Mouse (Mus musculus) midbrain, embryonic 13.5 days (tissue): ENCODE results near the gene Isyna1. TPM values are rescaled to one million over a fixed set of nuclear protein-coding genes. Genes with fewer than 3 reads are reported as not detected.

Experiments used
- ATAC-seq: fragments of 200-750 bp; cut with Nextera tagmentation; 2 replicates; pipeline ENCODE4 v1.8.0; 2017; ENCODE audit warnings: mild to moderate bottlenecking, moderate TSS enrichment, moderate library complexity
- H3K27ac ChIP-seq: fragments of 300-500 bp; sonication (generic); 2 replicates; pipeline ENCODE4 v1.5.1; 2015; ENCODE audit warnings: inconsistent platforms, mild to moderate bottlenecking, moderate library complexity
- H3K27me3 ChIP-seq: fragments of 300-500 bp; sonication (generic); 2 replicates; pipeline ENCODE4 v1.6.1; 2015; ENCODE audit warnings: mild to moderate bottlenecking, inconsistent platforms
- H3K36me3 ChIP-seq: fragments of 300-500 bp; sonication (generic); 2 replicates; pipeline ENCODE4 v1.6.1; 2015; ENCODE audit warnings: mild to moderate bottlenecking, inconsistent platforms
- H3K4me1 ChIP-seq: fragments of 300-500 bp; sonication (generic); replicated peaks from 2 replicates; pipeline ENCODE4 v1.6.1; 2015; ENCODE audit warnings: inconsistent platforms
- H3K4me2 ChIP-seq: fragments of 300-500 bp; sonication (generic); replicated peaks from 2 replicates; pipeline ENCODE4 v1.6.1; 2015; ENCODE audit warnings: moderate library complexity, mild to moderate bottlenecking, inconsistent platforms
- H3K4me3 ChIP-seq: fragments of 300-500 bp; sonication (generic); replicated peaks from 2 replicates; pipeline ENCODE4 v1.5.1; 2015; ENCODE audit warnings: mild to moderate bottlenecking, inconsistent platforms
- H3K9ac ChIP-seq: fragments of 300-500 bp; sonication (generic); replicated peaks from 2 replicates; pipeline ENCODE4 v1.6.1; 2015; ENCODE audit warnings: mild to moderate bottlenecking, inconsistent platforms
- H3K9me3 ChIP-seq: fragments of 300-500 bp; sonication (generic); 2 replicates; pipeline ENCODE4 v1.6.1; 2016; ENCODE audit warnings: mild to moderate bottlenecking, inconsistent platforms
- WGBS: fragments of 180-500 bp; shearing (Covaris S2); methylation state at CpG from one replicate; pipeline ENCODE4 v1.1.7; 2015; 5-methylcytosine and 5-hydroxymethylcytosine counted together
- polyA plus RNA-seq: library from polyadenylated mRNA; unstranded; fragments of >200 nt; fragmentation: Nextera tagmentation; extraction: Ambion mirVana; gene quantifications from 2 replicates; pipeline ENCODE4 v1.2.1, GENCODE M21; 2015

Isyna1 gene
- polyA plus RNA-seq, 1 experiment from 2014 or later = 133 TPM

DNA sequence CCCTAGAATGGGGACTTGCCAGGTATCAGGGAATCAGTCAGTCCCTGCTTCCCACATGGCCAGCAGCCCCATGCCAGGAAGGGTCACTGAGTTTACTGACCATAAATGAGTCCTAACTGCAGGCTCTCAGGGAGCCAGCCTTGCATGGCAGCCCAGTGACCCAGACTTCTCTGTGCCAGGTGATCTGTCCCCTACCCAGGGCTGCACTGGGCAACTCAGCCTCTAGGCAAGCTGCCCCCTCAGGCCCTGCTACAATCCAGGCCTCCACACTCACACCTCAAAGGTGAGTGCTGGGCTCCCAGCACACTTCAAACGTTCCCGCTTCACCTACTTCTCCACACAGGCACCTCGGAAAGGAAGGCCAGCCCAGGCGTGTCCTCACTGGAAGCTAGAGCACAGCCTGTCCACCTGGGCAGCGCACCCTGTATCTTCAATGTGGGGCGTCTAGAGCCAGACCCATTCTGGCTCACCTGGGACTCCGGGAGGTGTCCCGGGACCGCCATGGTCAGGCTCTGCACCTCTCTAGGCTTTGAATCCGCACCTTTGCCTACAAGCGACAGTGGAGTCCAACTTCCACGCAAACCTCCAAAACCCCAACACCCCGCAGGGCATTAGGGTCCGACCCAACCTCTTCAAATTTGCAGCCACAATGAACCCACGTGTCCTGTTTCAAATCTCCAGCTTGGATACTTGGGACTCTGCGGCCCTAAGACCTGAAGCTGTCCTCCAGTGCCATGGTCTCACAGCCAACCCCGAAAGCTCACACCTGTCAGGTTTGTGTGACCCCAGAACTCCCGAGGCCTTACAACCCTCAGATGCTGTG, 12.8 kb downstream of the Isyna1 start:
- Histone ChIP-seq H3K9me3 (no peaks in the 10 kb centered on the region), H3K4me2 (peak overlapping the region; percentile 81), H3K9ac (peak overlapping the region; percentile 92), H3K4me3 (peak overlapping the region; percentile 77), H3K36me3 (peaks cover 16% of the 10 kb centered on the region), H3K4me1 (peaks cover 85% of the 10 kb centered on the region), H3K27me3 (no peaks in the 10 kb centered on the region), H3K27ac (peak overlapping the region; percentile 71)
- 66% methylated on average over 18 of the region's 18 CpGs for WGBS
- ATAC-seq = no peak

DNA sequence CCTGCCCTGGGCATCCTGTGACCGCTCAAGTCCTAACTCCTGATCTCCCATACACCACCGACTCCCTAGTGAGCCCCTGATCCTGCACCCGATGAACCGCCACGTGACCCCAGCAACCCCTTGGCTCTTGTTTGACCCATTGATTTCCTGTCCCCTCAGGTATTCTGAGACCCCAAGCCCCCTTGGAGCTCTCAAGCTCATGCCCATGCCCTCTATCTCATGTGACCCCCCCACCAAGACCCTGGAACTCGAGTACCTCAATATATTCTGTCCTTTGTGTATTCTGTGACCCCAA, 13.4 kb downstream of the Isyna1 start:
- Histone ChIP-seq H3K27ac (peak overlapping the region; percentile 71; the same call in 1 of the 2 replicates), H3K4me2 (peak overlapping the region; percentile 81), H3K9ac (peak overlapping the region; percentile 92), H3K9me3 (no peaks in the 10 kb centered on the region), H3K4me3 (peak overlapping the region; percentile 77), H3K27me3 (no peaks in the 10 kb centered on the region), H3K4me1 (peaks cover 79% of the 10 kb centered on the region), H3K36me3 (peaks cover 11% of the 10 kb centered on the region)
- 32% methylated on average over 6 of the region's 6 CpGs for WGBS
- no peak for ATAC-seq

DNA sequence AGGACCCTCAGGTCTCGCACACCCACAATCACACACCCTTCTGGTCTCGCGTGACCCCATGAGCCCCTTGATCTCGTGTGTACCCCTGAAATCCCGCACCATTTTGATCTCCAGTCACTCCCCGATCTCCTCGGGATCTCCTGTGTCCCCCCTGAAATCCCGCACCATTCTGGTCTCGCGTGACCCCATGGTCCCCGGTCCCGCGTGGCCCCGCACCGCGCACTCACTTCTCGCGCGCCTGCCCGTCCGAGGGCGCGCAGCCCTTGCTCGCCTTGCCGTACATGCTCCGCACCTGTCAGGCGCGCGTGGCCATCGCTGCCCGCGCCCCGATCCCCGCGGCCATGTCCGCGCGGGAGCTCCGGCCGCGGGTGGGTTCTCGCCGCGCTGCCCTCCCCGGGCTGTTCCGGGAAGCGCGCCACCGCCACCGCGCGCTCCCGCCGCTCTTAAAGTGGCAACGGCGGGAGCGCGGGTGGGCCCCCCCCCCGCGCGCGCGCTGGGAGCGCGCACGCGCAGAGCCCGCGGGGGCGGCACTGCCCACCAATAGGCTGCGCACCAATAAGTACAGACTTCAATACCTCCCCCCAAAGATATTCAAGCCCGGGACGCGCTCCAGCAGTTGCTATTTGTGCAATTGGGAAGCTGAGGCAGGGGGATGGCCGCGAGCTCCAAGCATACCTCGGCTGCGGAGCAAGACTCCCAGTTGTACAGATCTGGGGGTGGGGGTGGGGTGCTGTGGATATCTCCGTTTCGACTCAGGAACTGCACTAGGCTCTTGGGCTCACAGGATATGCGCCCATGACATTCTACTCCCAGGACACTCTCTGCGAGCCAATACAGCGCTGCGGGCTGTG, 13.9 kb downstream of the Isyna1 start:
- Histone ChIP-seq H3K4me1 (peaks cover 77% of the 10 kb centered on the region), H3K36me3 (peaks cover 6% of the 10 kb centered on the region; the same call in 1 of the 2 replicates), H3K9me3 (no peaks in the 10 kb centered on the region), H3K4me2 (peak overlapping the region; percentile 81), H3K27me3 (no peaks in the 10 kb centered on the region), H3K27ac (peak overlapping the region; percentile 71), H3K9ac (peak overlapping the region; percentile 92), H3K4me3 (peak overlapping the region; percentile 77)
- 2% methylated on average over 81 of the region's 84 CpGs for whole genome bisulfite sequencing
- peak; percentile 5 for ATAC-seq

DNA sequence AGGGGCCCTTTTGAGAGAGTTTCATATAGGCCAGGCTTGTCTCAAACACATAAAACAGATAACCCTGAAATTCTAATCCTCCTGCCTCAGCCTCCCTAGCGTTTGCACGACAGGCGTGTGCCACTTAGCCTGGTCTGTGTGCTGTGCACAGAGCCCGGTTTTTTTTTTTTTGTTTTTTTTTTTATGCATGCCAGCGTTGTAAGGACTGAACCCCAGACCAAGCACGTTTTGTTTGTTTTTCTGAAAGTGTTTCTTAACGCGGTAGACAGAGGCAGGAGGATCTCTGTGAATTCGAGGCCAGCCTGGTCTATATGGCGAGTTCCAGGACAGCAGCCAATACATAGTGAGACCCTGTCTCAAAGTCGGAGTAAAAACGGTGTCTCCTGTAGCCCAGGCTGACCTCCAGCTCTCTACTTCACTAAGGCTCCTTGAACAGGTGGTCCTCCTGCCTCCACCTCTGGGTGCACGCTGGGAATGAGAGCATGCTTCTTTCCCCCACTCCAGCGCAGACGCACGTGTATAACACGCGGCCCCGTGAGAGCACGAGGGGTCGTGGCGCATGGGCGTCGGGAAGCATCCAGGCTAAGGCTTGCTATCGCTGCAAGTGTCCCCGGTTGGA, 14.7 kb downstream of the Isyna1 start, which contains the start of gene Ssbp4:
Ssbp4 (minus strand) TSS at position 124 of the 619 bp plus-strand sequence.
- Histone ChIP-seq H3K27ac (peak within 1 kb of the TSS; percentile 90), H3K9ac (peak within 1 kb of the TSS; percentile 92), H3K9me3 (no peaks in the 10 kb centered on the region), H3K4me1 (peaks cover 74% of the 10 kb centered on the region), H3K4me2 (peak within 1 kb of the TSS; percentile 81), H3K36me3 (peaks cover 6% of the 10 kb centered on the region; the same call in 1 of the 2 replicates), H3K27me3 (no peaks in the 10 kb centered on the region), H3K4me3 (peak within 1 kb of the TSS; percentile 77)
- 4% methylated on average over 26 of the region's 26 CpGs for WGBS
- ATAC-seq = peak; percentile 1; the same call in 1 of the 2 replicates

DNA sequence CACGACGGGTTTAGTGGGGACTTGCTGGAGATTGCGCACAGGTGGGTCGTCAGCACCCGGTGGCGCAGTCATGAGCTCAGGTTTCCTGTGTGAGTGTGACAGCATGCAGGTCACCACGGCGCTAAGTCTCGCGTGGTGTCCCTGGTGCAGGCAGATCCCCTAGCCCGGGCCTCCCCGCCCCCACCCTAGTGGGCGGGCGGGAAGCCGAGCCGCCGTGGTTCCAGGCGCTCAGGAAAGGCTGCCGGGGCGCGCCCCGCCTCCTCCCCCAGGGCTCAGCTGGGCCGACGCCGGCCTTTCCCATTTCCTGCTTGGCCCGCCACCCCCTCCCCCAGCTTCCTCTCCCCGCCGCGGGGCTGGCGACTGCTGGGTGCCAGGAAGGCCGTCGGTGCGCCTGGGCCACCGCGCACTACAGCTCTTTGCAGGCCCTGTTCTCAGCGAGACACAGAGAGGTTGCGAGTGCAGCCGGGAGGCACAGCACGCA, 15.2 kb downstream of the Isyna1 start:
- ATAC-seq = peak; percentile 46
- under 1% methylated on average over 38 of the region's 39 CpGs for WGBS
- Histone ChIP-seq H3K27me3 (no peaks in the 10 kb centered on the region), H3K36me3 (peaks cover 6% of the 10 kb centered on the region; the same call in 1 of the 2 replicates), H3K4me2 (peak overlapping the region; percentile 81), H3K27ac (peak overlapping the region; percentile 90), H3K4me1 (peaks cover 69% of the 10 kb centered on the region), H3K9me3 (no peaks in the 10 kb centered on the region), H3K9ac (peak overlapping the region; percentile 64), H3K4me3 (peak overlapping the region; percentile 77)

DNA sequence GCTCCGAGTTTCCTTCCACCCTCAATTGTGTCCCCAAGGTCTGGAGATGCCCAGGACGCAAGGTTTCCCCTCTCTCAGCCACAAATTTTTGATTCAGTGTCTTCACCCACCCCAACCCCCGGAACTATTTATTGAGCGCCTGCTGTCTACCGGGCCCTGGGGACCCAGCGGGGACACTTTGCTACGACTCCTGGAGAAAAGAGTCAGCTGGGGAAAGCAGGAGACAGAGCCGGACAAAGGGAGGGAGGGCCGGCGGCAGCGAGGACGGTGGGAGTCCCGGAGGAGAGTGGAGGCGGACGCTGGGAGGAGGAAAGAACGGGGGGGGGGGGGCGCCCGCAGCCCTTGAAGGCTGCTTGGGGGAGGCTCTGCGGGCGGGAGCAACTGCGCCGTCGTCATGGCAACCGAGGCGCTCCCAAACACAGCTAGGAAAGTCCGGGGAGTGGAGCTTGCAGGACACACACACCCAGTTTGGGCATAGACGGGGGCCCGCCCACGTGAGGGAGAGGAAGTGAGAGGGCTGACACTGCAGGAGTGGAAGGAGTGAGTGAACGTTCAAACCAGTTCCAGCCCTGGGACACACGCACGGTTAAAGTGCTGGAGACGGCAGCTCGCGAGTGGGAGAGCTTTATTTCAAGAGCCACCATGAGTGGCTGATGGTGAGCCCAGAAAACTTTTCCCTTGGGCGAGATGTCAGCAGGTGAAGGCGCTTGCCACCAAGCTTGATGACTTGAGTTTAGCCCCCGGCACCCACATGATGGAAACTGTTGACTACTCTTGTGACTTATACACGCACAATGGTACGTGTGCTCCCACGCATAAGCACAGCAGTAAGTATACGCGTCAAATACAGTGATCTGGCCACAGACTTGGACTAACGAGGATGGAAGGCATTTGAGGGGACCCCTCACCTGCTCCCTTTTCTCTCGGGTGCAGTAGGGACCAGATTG, 15.9 kb downstream of the Isyna1 start:
- peaks cover 61% of the 10 kb centered on the region for H3K4me1 ChIP-seq
- no peaks in the 10 kb centered on the region for H3K27me3 ChIP-seq
- peak overlapping the region; percentile 77 for H3K4me3 ChIP-seq
- ATAC-seq = peak; percentile 8
- no peaks in the 10 kb centered on the region for H3K9me3 ChIP-seq
- H3K36me3 ChIP-seq = no peaks in the 10 kb centered on the region
- H3K4me2 ChIP-seq = peak overlapping the region; percentile 81
- H3K9ac ChIP-seq = peak overlapping the region; percentile 64
- WGBS = under 1% methylated on average over 43 of the region's 45 CpGs
- H3K27ac ChIP-seq = peak overlapping the region; percentile 90

DNA sequence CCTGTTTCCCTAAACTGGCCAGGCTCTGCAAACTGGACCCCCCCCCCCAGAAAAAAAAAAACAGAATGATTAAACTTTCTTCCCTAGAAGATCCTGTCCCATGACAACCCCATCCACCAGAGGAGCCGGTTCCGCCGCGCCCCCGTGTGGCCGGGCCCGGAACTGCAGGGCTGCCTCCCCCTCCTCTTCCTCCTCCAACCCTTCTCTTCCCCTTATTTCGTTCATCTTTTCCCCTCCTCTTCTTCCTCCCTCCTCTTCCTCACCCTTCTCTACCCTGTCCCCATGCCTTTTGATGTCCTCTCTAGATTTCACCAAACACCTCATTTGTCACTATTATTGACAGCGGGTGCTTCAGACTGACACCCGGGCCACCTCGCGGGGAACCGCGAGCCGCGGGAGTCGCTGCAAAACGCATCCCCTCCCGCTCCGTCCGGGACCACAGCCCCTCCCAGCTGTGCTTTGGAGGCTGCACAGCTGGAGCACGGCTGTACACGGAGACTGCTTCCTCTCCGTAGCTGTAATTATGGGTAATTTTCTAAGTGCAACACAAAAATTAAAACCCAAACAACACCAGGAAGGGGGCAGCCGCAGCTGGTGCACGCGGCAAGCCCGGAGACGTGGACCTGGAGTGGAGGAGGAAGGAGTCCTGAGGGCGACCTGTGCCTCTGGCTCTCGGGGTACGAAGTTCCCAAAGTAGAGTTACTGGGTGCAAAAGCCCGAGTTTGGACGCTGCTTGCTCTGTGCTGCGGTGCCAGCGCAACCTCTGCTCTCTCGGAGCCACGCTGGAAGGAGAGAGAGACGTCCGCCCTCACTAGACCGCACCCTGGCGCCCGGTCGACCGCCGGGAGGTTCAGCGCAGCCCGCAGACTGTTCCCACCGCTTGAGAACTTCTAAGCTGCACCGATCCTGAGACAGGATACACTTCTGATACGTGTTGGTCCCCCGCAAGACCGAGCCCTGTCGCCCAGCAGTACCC, 16.9 kb downstream of the Isyna1 start:
- Histone ChIP-seq H3K27ac (peak overlapping the region; percentile 90; the same call in 1 of the 2 replicates), H3K4me2 (peak overlapping the region; percentile 81), H3K36me3 (no peaks in the 10 kb centered on the region), H3K27me3 (no peaks in the 10 kb centered on the region), H3K9ac (peak overlapping the region; percentile 62), H3K4me1 (peaks cover 54% of the 10 kb centered on the region), H3K9me3 (no peaks in the 10 kb centered on the region), H3K4me3 (peak overlapping the region; percentile 44)
- WGBS = under 1% methylated on average over 54 of the region's 54 CpGs
- no peak; the same call in 1 of the 2 replicates for ATAC-seq

DNA sequence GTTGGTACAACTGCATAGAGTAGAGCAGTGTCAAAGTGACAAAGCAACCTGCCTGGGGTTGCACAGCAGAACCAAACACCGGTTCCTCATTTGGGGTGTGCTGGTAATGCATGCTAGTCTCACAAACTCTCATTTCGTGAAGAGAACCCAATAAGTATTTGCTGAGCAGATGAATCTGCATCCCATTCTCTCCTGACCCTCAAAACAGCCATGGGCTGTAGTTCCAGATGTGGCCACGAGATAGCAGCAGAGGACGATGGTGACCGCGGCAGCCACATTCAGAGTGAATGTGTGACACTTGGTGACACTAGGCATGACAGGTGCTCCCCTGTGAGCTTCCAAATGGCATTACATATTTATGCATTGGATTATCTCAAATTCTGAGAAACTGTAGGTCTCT, 17.7 kb downstream of the Isyna1 start:
- Histone ChIP-seq H3K27ac (peak overlapping the region; percentile 59; the same call in 1 of the 2 replicates), H3K36me3 (no peaks in the 10 kb centered on the region), H3K4me3 (peak overlapping the region; percentile 44), H3K4me2 (peak overlapping the region; percentile 81), H3K9me3 (no peaks in the 10 kb centered on the region), H3K4me1 (peaks cover 47% of the 10 kb centered on the region), H3K9ac (peak overlapping the region; percentile 62; the same call in 1 of the 2 replicates), H3K27me3 (no peaks in the 10 kb centered on the region)
- no peak for ATAC-seq
- 0% methylated on average over 6 of the region's 6 CpGs for WGBS

DNA sequence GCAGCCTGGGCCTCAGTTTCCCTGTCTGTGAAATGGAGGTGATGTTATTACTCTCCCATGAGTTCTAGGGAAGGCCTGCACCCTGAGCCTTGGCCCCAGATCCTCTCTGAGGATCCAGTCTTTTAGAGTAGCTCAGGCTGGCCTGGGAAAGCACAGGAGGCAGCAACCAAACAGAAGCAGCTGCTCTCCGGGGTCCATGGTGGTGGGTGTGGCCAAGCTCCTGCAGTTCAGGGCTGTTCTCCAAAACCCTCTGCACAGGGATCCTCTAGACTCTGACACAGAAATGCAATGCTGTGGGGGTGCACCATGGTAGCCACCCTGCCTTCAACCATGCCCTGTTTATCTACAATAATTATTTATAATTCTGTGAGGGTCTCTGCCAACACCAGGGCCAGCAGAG, 19.6 kb downstream of the Isyna1 start:
- ATAC-seq = no peak
- Histone ChIP-seq H3K27me3 (no peaks in the 10 kb centered on the region), H3K4me2 (no peak overlapping the region)

DNA sequence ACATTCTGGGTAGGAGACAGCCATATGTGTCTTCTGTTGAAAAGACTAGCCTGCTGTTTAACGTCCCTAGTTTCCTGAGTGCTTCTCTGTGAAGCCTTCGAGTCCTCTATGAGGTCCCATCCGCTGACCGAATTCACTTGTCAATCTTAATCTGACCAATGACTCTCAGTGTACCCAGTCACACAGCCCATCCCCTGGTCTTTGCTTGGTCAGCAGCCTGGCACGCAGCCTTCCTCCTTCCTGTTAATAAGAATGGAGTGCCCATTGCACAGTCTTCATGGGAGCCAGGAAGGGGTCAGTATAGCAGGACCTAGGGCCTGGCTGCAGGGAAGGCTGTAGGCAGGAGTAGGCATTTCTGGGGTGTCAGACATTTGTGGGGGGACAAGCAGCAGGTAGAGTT, 20.3 kb downstream of the Isyna1 start:
- no peak for ATAC-seq
- Histone ChIP-seq H3K4me2 (no peak overlapping the region), H3K27me3 (no peaks in the 10 kb centered on the region), H3K4me3 (no peak overlapping the region), H3K4me1 (peaks cover 34% of the 10 kb centered on the region), H3K27ac (no peak overlapping the region), H3K9me3 (no peaks in the 10 kb centered on the region), H3K9ac (no peak overlapping the region; the same call in 1 of the 2 replicates), H3K36me3 (no peaks in the 10 kb centered on the region)
- WGBS = 83% methylated on average over 5 of the region's 5 CpGs

More for the DNA sequence above, 19.6 kb downstream of the Isyna1 start:
- Histone ChIP-seq H3K9ac (no peak overlapping the region; the same call in 1 of the 2 replicates), H3K27ac (no peak overlapping the region), H3K4me3 (no peak overlapping the region), H3K4me1 (peaks cover 37% of the 10 kb centered on the region), H3K36me3 (no peaks in the 10 kb centered on the region), H3K9me3 (no peaks in the 10 kb centered on the region)
- WGBS = 31% methylated on average over 1 of the region's 1 CpGs
